Mouse (Mus musculus): Measurements from ENCODE around the gene Neu1. TPM values are rescaled to one million over a fixed set of nuclear protein-coding genes. Genes with fewer than 3 reads are reported as not detected.
"Not testable (repeated sequence)": the region's sequence is repeated elsewhere in the genome, so short reads cannot be mapped to it uniquely, and the experiment has no call there.

Gene Neu1
- total RNA-seq, 2 experiments from 2014 or later, result 14.0 to 14.6 TPM

DNA sequence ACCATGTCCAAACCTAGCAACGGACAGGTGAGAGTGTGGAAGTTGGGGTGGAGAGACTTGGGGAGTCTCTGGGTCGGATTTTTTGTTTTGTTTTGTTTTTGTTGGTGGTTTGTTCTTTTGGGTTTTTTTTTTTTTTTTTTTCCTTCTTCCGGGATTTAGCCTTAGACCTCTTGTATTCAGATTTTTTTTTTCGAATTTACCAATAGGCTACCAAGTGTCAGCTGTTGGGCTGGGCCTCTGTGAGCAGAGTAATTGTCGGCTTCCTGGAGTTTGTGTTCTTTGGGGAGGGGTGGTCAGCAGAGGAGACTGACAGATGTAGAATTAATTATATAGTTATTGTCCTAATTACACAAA lies 31.2 kb upstream of the Neu1 start:
- intact Hi-C loops (cut with DNase I), result loop anchor here (2.0 kb wide), 1 partner anchor 49 kb away; the partner anchor contains the start of genes Nelfe and Skiv2l
- no peak for DNase-seq

DNA sequence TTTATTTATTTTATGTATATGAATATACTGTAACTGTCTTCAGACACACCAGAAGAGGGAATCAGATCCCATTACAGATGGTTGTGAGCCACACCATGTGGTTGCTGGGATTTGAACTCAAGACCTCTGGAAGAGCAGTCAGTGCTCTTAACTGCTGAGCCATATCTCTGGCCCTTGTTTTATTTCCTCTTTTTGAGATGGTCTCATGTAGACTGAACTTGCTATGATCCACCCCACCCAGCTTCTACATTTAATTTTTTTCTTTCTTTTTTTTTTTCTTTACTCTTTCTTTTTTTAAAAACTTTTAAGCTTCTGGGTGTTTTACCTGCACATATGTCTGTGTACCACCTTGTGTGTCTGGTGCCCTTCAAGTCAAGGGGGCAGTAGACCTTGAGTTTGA lies 30.2 kb upstream of the Neu1 start:
- DNase-seq; intact Hi-C loops (cut with DNase I): not testable (repeated sequence)

DNA sequence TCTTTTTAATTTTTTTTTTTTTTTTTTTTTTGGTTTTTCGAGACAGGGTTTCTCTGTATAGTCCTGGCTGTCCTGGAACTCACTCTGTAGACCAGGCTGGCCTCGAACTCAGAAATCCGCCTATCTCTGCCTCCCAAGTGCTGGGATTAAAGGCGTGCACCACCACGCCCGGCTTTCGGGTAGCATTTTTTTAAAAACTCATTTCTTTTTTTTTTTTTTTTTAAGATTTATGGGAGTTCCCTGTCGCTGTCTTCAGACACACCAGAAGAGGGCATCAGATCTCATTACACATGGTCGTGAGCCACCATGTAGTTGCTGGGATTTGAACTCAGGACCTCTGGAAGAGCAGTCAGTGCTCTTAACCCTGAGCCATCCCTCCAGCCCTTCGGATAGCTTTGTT lies 29.1 kb upstream of the Neu1 start:
- intact Hi-C loops (cut with DNase I); DNase-seq: not testable (repeated sequence)

DNA sequence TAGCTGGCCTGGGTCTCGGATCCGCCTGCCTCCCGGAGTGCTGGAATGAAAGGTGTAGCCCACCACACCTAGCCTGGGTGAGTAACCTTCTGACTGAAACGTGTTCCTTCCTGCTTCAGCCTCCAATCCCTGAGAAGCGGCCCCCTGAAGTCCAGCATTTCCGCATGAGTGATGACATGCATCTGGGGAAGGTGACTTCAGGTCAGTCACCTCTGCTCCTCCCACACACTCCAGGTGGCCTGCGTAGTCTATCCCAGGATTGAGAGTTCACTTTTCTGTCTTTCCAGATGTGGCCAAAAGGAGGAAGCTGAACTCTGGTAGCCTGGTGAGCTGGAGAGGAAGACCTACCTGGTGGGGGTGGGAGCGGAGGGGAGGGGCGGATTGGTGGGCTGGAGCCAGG lies 28.2 kb upstream of the Neu1 start:
- DNase-seq, result no peak
- intact Hi-C loops (cut with DNase I), result no loop called here

DNA sequence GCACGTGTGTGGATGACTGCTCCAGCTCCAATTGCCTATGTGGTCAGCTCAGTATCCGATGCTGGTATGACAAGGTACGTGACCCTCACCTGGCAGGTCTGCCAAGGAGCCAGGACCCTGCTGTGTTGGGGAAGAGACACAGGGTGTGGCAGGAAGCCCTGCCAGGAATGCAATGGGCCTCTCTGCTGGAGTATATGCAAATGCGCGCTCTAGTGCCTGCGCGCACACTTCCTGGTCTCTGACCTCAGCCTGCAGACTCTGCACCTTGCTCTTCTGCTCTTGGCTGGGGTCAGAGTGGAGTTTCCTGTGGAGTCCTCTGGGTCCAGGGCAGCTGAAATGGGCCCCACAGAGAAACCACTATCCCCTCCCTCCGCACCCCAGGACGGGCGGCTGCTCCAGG lies 20.1 kb upstream of the Neu1 start:
- DNase-seq, result no peak
- intact Hi-C loops (cut with DNase I), result loop anchor here (5.0 kb wide), 1 partner anchor 71 kb away; the partner anchor contains the start of gene Lsm2

DNA sequence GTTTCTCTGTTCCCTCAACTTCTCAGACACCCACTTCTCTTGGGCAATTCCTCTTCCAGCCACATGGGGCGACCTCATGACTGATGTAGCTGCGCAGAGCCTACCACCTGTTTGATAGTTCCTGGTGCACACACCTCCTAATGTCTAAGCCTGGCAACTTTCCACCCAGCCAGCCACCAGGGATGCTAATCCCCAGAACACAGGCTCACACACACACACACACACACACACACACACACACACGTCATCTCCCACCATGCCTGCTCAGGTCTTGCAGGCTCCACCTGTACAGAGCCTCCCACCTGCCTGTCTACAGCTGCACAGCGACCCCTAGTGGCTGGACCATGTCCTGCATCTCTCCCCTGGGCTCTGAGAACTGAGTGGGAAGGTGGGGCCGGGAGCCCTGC lies 19.1 kb upstream of the Neu1 start:
- DNase-seq, result peak; percentile 77 to 86
- intact Hi-C loops (cut with DNase I), result loop anchor here (1.0 to 5.0 kb wide), 2 partner anchors 57 to 70 kb away; partner anchors contain the start of gene Lsm2

DNA sequence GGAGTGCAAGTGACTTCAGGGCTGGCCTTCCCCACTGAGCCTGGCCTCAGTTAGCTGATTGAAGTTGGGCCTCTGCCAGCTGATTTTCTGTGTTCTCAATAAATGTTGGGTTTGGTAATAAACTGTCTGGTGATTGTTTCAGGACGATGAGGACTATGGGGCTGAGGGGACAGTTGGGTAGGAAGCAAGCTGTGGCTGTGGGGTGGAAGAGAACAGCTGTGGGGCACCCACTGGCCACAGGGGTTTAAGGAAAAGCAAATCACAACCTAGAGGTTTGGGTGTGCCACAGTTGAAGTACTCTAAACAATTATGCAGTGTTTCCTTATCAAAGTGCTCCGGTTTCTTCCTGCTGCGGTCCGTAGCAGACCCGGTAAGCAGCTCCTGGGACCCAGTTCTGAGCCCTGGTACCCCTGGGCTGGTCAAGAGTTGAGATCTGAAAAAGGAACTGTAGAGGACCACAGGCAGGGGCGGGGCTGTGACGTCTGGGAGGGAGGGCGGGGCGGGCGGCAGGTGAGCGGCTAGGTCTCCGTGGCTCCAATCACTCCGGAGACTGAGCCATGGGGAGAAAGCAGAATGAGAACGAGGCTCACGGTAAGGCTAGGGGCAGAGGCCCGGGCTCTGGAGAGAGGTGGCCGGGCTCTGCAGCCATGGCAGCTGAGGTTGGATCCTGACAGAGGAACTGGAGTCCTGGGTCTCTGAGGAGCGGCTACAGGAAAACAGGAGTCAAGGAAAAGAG lies 17.0 kb upstream of the Neu1 start, which contains the start of gene Slc44a4:
Gene Slc44a4, plus strand, starts transcription at position 537 of the 736 bp plus-strand sequence.
- DNase-seq, result no peak
- intact Hi-C loops (cut with DNase I), result loop anchor here (5.0 kb wide), 1 partner anchor 68 kb away; the partner anchor contains the start of gene Lsm2

DNA sequence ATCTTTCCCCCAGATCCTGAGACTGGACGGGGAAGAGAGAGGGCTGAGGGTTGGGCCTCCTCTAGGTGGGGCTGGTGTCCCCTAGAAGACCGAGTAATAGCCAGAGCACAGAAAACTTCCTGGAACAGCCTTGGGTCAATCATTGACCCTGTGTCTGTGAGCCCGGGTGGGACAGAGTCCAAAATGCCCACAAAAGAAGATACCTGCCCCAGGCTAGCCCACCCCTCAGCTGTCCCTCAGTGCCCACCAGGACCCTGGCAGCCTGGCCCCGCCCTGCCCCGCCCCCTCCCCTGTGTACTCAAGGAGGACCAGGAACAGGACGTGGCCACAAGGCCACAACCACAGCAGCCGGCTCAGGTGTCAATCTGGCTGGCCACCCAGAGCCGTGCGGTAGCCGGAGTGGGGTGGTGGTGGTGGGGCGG lies 15.6 kb upstream of the Neu1 start:
- intact Hi-C loops (cut with DNase I), result no loop called here

DNA sequence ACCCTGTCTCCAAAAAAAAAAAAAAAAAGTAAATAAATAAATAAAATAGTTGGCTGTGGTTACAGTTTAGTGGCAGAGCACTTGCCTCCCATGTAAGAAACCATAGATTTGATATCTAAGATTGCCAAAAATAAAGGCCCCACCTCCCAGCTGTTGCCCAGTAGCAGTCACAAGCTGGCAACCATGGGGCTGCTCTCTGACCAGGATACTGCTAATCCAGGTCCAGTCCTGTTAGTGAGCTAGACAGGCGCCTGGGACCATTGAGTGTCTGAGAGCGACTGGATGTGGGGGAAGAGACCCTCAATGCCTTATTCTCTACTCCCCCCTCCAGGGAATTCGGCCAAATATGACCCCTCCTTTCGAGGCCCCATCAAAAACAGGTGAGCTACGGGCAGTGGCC lies 14.7 kb upstream of the Neu1 start:
- intact Hi-C loops (cut with DNase I), result no loop called here
- no peak for DNase-seq

More for the DNA sequence above, 15.6 kb upstream of the Neu1 start:
- DNase-seq, result no peak

DNA sequence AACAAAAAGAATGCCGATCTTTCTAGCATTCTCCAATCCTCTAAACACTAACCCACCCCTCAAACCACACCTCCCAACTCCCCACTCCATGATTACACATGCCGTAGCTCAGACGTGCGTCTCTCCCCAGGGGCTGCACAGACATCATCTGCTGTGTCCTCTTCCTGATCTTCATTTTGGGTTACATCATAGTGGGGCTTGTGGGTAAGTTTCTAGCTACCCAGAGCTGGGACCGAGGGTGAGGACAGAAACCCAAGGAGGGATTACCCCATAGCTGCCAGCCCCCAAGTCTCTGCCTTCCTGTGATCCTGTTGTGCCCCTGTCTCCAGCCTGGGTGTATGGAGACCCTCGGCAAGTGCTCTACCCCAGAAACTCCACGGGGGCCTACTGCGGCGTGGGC lies 13.9 kb upstream of the Neu1 start:
- DNase-seq, result no peak
- intact Hi-C loops (cut with DNase I), result no loop called here

DNA sequence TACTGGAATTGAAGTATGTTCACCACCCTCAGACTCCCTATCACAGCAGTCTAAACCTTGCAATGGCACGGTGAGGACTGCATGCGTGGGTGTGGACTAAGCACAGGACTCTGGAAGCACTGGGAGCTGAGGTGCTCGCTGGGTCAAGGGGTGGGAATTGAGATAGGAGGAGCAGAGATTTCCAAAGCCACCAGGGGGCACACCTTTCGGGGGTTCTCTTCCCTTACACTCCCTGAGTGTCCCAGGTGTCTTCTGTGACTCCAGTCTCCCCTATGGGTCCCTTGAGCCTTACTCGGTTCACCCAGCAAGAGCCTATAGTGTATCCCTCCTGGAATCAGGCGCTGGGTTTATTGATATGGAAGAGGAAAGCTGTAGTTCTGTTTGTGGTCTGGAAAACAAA lies 8.1 kb upstream of the Neu1 start:
- DNase-seq, result no peak
- intact Hi-C loops (cut with DNase I), result loop anchor here (5.0 kb wide), 1 partner anchor 56 kb away; no protein-coding TSS in a partner anchor

DNA sequence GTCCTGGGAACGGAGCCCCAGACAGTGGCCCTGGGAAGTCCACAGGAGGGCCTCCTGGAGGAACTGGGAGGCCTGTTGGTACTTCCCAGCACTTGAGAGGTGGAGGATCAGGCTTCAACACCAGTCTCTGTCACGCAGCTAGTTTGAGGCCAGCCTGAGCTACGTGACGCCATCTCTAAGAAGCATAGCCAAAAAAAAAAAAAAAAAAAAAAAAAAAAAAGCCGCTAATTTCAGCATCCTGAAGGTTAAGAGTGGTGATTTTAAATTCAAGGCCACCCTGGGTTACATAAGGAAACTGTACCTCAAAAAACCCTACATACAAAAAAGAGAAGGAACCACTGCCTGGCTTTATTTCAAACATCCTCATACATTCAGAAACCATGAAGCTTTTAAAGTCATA lies 6.8 kb upstream of the Neu1 start:
- intact Hi-C loops (cut with DNase I), result loop anchor here (5.0 kb wide), 1 partner anchor 57 kb away; no protein-coding TSS in a partner anchor
- no peak for DNase-seq

DNA sequence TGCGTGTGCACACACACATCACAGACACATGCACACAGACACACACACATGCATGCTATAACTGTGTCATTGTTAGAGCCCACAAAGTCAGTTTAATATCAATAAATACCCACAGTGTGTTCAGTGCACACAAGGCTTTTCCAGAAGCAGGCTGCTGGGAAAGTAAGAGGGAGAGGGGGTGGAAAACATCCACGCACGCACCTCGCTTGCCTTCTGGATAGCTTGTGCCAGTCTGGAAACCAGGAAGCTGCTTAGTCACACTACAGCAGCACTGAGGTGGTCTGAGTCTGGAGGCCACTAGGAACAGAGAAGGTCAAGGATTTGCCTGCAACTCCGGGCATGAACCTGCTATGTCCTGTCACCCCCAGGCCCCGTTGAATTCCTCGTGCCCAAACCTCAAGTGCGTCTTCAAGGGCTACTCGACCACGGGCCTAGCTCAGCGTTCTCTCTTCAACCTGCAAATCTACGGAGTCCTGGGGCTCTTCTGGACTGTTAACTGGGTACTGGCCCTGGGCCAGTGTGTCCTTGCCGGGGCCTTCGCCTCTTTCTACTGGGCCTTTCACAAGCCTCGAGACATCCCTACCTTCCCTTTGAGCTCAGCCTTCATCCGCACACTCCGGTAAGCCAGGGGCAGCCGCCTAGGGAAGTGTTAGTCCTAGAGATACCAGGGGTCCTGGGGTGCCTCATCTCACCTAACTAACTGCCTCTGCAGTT lies 3.6 kb upstream of the Neu1 start:
- intact Hi-C loops (cut with DNase I), result no loop called here
- no peak for DNase-seq

DNA sequence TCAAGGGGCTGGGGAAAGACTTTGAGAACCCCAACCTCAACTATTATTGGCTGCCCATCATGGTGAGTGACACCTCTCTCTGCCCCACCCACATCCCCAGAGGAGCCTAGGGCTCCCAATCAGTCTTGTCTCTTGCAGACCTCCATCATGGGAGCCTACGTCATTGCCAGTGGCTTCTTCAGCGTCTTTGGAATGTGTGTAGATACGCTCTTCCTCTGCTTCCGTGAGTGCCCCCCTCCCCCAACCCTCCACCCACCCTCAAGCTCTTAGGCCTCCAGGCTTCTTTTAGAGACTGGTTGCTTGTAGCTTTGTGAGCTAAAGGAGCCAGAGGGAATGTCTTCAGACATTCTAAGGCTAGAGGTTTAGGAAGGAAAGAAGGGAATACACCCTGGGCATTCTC lies 2.2 kb upstream of the Neu1 start:
- no peak for DNase-seq
- intact Hi-C loops (cut with DNase I), result no loop called here

DNA sequence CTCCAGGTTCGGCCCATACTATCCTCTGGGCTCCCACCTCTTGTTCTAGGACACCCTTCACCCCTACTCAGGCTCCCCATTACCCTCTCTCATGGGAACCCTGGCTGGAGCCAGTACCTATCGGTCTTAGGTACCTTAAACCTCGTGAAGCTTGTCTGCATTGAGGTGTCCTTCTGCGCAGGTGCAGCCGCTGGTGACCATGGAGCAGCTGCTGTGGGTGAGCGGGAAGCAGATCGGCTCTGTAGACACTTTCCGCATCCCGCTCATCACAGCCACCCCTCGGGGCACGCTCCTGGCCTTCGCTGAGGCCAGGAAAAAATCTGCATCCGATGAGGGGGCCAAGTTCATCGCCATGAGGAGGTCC lies 664 bp downstream of the Neu1 start:
- DNase-seq, result peak in 1 of 2 experiments; percentile 27
- intact Hi-C loops (cut with DNase I), result loop anchor here (2.0 kb wide), 1 partner anchor 15 kb away; no protein-coding TSS in a partner anchor

DNA sequence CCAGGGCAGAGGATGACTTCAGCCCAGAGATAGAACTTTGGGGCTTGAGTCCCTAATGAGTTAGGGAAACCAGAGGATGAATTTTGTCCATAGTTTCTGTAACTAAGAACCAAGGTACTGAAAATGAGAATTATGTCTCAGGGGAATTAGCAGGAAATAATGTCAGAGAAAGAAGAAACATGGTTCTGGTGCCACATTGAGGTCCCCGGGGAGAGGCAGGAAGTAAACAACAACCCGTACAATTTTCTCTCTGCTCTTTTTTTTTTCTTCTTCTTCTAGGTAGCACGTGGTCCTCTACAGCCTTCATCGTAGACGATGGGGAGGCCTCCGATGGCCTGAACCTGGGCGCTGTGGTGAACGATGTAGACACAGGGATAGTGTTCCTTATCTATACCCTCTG lies 1.2 kb downstream of the Neu1 start:
- no peak for DNase-seq
- intact Hi-C loops (cut with DNase I), result loop anchor here (2.0 kb wide), 1 partner anchor 15 kb away; no protein-coding TSS in a partner anchor

DNA sequence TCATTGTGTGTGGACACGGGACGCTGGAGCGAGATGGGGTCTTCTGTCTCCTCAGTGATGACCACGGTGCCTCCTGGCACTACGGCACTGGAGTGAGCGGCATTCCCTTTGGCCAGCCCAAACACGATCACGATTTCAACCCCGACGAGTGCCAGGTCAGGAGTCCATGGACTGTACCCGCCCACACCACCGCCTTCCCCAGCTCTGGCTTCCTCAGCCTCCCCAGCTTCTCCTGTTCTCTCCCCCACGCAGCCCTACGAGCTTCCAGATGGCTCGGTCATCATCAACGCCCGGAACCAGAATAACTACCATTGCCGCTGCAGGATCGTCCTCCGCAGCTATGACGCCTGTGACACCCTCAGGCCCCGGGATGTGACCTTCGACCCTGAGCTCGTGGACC lies 3.0 kb downstream of the Neu1 start:
- no peak for DNase-seq
- intact Hi-C loops (cut with DNase I), result no loop called here

DNA sequence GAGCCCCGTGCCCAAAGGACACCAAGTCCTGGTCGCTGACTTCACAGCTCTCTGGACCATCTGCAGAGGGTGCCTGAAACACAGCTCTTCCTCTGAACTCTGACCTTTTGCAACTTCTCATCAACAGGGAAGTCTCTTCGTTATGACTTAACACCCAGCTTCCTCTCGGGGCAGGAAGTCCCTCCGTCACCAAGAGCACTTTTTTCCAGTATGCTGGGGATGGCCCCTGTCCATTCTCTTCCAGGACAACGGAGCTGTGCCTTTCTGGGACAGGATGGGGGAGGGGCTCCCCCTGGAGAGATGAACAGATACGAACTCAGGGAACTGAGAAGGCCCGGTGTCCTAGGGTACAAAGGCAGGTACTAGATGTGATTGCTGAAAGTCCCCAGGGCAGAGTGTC lies 3.8 kb downstream of the Neu1 start:
- intact Hi-C loops (cut with DNase I), result no loop called here
- peak in 1 of 2 experiments; percentile 37 for DNase-seq

DNA sequence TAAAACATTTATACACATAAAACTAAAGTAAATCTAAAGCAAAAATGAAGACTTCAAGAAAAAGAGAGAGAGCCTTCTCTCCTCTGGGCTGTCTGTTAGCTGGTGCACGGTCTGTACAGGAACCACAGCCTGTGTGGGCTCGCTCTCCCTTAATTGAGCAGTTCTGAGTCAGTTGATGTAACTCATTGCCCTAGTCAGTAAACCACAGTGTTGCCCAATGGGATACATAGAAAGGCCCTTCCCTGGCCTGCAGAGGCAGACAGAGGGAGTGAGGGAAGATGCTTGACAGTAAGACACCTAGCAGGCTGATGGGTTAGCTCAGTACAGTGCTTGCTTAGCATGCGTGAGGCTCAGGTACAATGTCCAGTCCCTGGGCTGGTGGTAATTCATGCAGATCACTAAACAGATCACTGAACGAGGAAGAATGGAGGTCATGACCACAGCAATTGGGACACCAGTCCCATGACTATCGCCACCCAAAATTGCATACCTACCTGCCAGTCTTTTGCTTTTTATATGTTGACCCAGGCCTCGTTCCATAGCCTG lies 7.0 kb downstream of the Neu1 start:
- DNase-seq, result no peak
- intact Hi-C loops (cut with DNase I), result no loop called here

DNA sequence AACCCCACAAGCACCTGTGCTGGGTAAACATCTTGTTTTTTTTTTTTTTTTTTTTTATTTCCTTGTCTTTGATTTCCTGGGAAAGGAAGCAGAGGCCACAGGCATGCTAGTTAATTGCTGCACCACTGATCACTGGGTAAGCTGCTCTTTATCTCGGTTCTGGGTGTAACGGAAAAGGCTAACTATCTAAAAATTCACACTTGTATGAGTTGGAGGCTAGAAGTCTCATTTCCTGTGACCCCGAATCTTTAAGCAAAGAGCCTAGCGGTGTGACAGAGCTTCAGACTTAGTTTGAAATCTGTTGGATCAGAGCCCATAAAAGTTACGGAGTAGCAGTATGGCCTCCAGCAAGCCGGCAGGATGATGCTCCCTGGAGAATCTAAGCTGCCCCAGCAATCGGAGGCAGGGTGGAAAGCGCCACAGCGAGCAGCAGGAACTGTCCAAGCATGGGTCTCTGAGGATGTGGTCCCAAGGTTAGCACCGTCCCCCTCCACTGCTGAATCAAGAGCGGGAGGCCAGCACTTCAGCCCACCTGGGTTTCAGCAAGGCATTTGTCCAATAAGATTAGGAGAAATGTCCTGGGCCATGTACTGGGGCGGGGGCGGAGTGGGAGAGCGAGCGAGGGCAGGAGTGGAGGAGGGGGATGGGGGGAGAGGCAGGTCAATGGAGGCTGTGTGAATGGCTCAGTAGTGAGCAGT lies 10.4 kb downstream of the Neu1 start:
- peak; percentile 20 to 48 for DNase-seq
- intact Hi-C loops (cut with DNase I), result loop anchor here (10.0 kb wide), 1 partner anchor 87 kb away; the partner anchor contains the start of genes Nelfe and Skiv2l
